ENCODE assay signal across 27 mouse cellular contexts in the genomic region with DNA sequence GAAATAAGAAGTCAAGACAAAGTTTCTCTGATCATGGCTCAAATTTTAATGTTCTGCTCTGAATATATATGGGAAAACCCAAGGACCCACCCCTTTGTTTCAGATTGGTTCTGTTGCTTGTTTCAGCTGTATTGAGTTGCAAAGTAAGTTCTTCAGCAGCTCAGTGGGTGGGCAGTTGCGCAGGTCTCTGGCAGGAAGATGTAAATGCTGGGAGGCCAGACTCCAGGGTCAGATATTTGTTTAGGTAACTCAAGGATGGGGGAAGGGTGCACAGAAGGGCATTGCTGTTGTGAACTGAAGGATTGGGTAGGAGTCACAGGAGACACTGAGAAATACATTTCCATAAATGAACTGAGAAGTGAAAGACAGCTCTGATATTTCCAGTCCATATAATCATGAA.
"Had no signal": no experiment of that assay in that cellular context is flagged by ENCODE, and none has a peak within 500 bp of the region (broad histone marks: within the 10 kb centered on the region; RNA-seq: fewer than 3 reads in every experiment).

No protein-coding gene starts in this region.

- H3K27ac ChIP-seq: gastrocnemius, adult 2 months; heart, embryonic 10.5 days; heart, embryonic 13.5 days; heart, embryonic 15.5 days; hindbrain, embryonic 13.5 days; hindbrain, embryonic 15.5 days; hindbrain, postnatal 0 days; kidney, embryonic 15.5 days; kidney, postnatal 0 days; limb, embryonic 13.5 days; limb, embryonic 15.5 days; liver, embryonic 12.5 days; liver, embryonic 14.5 days had no signal

- H3K36me3 ChIP-seq: heart, embryonic 10.5 days; heart, embryonic 13.5 days; heart, embryonic 15.5 days; hindbrain, embryonic 13.5 days; hindbrain, embryonic 15.5 days; kidney, embryonic 15.5 days; limb, embryonic 13.5 days; limb, embryonic 15.5 days; liver, embryonic 12.5 days had no signal

- H3K4me3 ChIP-seq: gastrocnemius, adult 2 months; heart, embryonic 10.5 days; heart, embryonic 13.5 days; heart, embryonic 15.5 days; hindbrain, embryonic 13.5 days; hindbrain, embryonic 15.5 days; kidney, embryonic 15.5 days; limb, embryonic 13.5 days; limb, embryonic 15.5 days; liver, embryonic 12.5 days had no signal

- H3K9ac ChIP-seq: heart, embryonic 13.5 days; heart, embryonic 15.5 days; hindbrain, embryonic 13.5 days; hindbrain, embryonic 15.5 days; kidney, embryonic 15.5 days; limb, embryonic 13.5 days; limb, embryonic 15.5 days; liver, embryonic 12.5 days; liver, embryonic 14.5 days had no signal

- H3K9me3 ChIP-seq: heart, embryonic 10.5 days; hindbrain, embryonic 13.5 days; limb, embryonic 15.5 days; liver, embryonic 12.5 days had no signal

- H3K27me3 ChIP-seq: heart, embryonic 13.5 days; heart, embryonic 15.5 days; hindbrain, embryonic 13.5 days; hindbrain, embryonic 15.5 days; kidney, embryonic 15.5 days; limb, embryonic 13.5 days; limb, embryonic 15.5 days; liver, embryonic 12.5 days had no signal

- ATAC-seq: hindbrain, postnatal 0 days; intestine, embryonic 16.5 days; liver, embryonic 12.5 days had no signal

- H3K4me1 ChIP-seq: heart, embryonic 10.5 days; heart, embryonic 13.5 days; heart, embryonic 15.5 days; hindbrain, embryonic 13.5 days; hindbrain, embryonic 15.5 days; kidney, embryonic 15.5 days; limb, embryonic 13.5 days; limb, embryonic 15.5 days; liver, embryonic 12.5 days had no signal

- DNase-seq: gastrocnemius, adult 2 months; gastrocnemius, postnatal 10 days; gastrocnemius, postnatal 25 days; heart, adult 18-20 months; heart, postnatal 14 days; heart, postnatal 36 days; kidney, adult 11 months; kidney, adult 2 months; kidney, adult 9 months; kidney, postnatal 14 days; kidney, postnatal 36 days; layer of hippocampus, adult 9-11 months; layer of hippocampus, postnatal 36 days; left cerebral cortex, postnatal 4 days had no signal

- H3K4me2 ChIP-seq: heart, embryonic 13.5 days; heart, embryonic 15.5 days; hindbrain, embryonic 13.5 days; hindbrain, embryonic 15.5 days; kidney, embryonic 15.5 days; limb, embryonic 13.5 days; limb, embryonic 15.5 days; liver, embryonic 12.5 days had no signal
